Mouse (Mus musculus): Measurements from ENCODE around the gene Wee1. TPM values are rescaled to one million over a fixed set of nuclear protein-coding genes. Genes with fewer than 3 reads are reported as not detected.
A peak's percentile ranks its signal among the peaks of the same experiment; 100 is the strongest.

The Wee1 gene
- polyA plus RNA-seq, 1 experiment, result 8.3 TPM

DNA sequence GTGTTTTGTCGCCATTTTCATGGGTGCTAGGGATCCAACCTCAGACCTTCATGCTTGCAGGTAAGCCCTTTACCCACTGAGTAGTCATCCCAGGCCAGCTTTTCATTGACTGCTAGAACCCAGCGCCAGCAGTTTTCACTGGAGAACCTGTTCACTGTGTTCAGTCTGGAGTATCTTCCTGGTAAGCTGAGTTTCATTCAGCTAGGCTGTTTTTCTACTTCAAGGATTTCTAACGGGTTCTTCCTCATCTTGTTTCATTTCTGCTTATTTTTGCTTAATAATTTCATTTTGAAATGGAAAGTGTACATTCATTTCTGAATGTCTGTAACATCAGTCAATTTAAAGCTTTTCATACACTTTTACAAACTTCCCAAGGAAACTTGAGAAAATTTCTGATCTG lies 62.8 kb downstream of the Wee1 start:
- peaks cover 5% of the 10 kb centered on the region; the same call in 1 of the 2 replicates for H3K4me1 ChIP-seq (ENCODE audit: control insufficient read depth, insufficient read depth, insufficient read length, low read length)

DNA sequence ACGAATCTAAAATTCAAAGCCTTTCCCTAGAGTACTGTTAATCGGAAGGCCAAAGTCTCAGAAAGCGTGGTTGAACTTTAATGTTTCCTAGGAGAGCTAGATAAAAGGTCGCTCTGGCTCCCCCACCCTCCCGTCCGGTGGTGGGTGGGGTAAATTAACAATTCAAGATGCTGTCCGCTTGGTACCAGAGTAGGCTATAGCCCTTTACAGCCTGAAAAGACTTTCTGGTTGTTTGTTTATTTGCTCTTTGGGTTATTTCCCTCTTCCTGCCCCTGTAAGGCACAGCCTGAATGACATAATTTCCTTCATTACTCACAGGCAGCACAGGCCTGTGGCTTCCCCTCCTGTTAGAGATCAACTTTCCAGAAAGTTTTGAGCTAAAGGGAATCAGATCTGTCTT lies 68.1 kb downstream of the Wee1 start:
- 19% methylated on average over 7 of the region's 7 CpGs for WGBS
- H3K4me1 ChIP-seq (ENCODE audit: control insufficient read depth, insufficient read depth, insufficient read length, low read length), result peaks cover 12% of the 10 kb centered on the region; the same call in 1 of the 2 replicates
- H3K36me3 ChIP-seq (ENCODE audit: control insufficient read depth, insufficient read depth, low read length), result no peaks in the 10 kb centered on the region
- no peak overlapping the region for H3K4me3 ChIP-seq (ENCODE audit: low read depth, low read length)
- no peaks in the 10 kb centered on the region for H3K27me3 ChIP-seq (ENCODE audit: control insufficient read depth, insufficient read depth, low read length)
- TF ChIP-seq CTCF (IDR thresholded peaks at IDR 0.05; ENCODE audit: extremely low read depth, insufficient read length, insufficient replicate concordance, low read depth, low read length), result no peak
- TF ChIP-seq POLR2A (IDR thresholded peaks at IDR 0.05; ENCODE audit: low read depth, low read length), result no peak
- peak overlapping the region; percentile 73 for H3K27ac ChIP-seq (ENCODE audit: insufficient read depth, low read depth, low read length)

More for the DNA sequence above, 62.8 kb downstream of the Wee1 start:
- TF ChIP-seq POLR2A (IDR thresholded peaks at IDR 0.05; ENCODE audit: low read depth, low read length) (no peak), CTCF (IDR thresholded peaks at IDR 0.05; ENCODE audit: extremely low read depth, insufficient read length, insufficient replicate concordance, low read depth, low read length) (no peak)
- Histone ChIP-seq H3K4me3 (ENCODE audit: low read depth, low read length) (no peak overlapping the region), H3K36me3 (ENCODE audit: control insufficient read depth, insufficient read depth, low read length) (no peaks in the 10 kb centered on the region), H3K27ac (ENCODE audit: insufficient read depth, low read depth, low read length) (no peak overlapping the region), H3K27me3 (ENCODE audit: control insufficient read depth, insufficient read depth, low read length) (no peaks in the 10 kb centered on the region)
- 82% methylated on average over 3 of the region's 3 CpGs for WGBS

Other genes starting within 250 kb of the Wee1 start
- 8.6 and 11.7 TPM in 2 replicates for gene Dennd5a, start 161.6 kb upstream of the Wee1 start, polyA plus RNA-seq (2012; rRNA removed)
- 19.8 and 39.7 TPM in 2 replicates for gene Tmem41b, start 135.1 kb upstream of the Wee1 start, polyA plus RNA-seq (2012; rRNA removed)
- gene Ipo7, start 103.8 kb upstream of the Wee1 start, polyA plus RNA-seq (2012; rRNA removed), result 3.1 and 11.0 TPM in 2 replicates
- gene Zfp143, start 60.8 kb upstream of the Wee1 start, polyA plus RNA-seq (2012; rRNA removed), result 7.9 and 13.8 TPM in 2 replicates
- gene Swap70, start 99.7 kb downstream of the Wee1 start, polyA plus RNA-seq (2012; rRNA removed), result 4.3 and 9.7 TPM in 2 replicates

Measured in small intestine, adult 2 months (tissue).